Mouse (Mus musculus) cerebellum, postnatal 25 days (tissue): ENCODE measurements at regions not wholly inside any gene's neighbourhood (a gene's known extent, or its start where the extent isn't known, plus 50 kb on each side); places are given as distances from the start of the nearest gene placed in this dataset.

ENCODE experiments used
- DNase-seq, 2 experiments: peaks; one replicate each; pipeline ENCODE4 v3.0.0; 2021; ENCODE audit warnings: mixed read lengths in 2 of 2

- DNase-seq = peak; percentile 83
Observed at GRCm38 (mm10) chr2:144172100-144172770, 98.2 kb upstream of the Mgme1 start.

GRCm38 (mm10) chr2:144173358-144174106 lies 96.9 kb upstream of the Mgme1 start:
- DNase-seq = no peak

- no peak for DNase-seq
Observed at GRCm38 (mm10) chr2:144174366-144175035, 96.0 kb upstream of the Mgme1 start.

- DNase-seq = no peak
Observed at GRCm38 (mm10) chr2:144176508-144177170, 93.8 kb upstream of the Mgme1 start.

- DNase-seq = no peak
Observed at GRCm38 (mm10) chr2:144177268-144177667, 93.2 kb upstream of the Mgme1 start.

GRCm38 (mm10) chr2:144177920-144178319 lies 92.5 kb upstream of the Mgme1 start:
- DNase-seq = no peak

GRCm38 (mm10) chr2:144182108-144182507 lies 88.4 kb upstream of the Mgme1 start:
- no peak for DNase-seq

GRCm38 (mm10) chr2:144182542-144182941 lies 87.9 kb upstream of the Mgme1 start:
- no peak for DNase-seq

GRCm38 (mm10) chr2:144183371-144183944 lies 87.0 kb upstream of the Mgme1 start:
- peak; percentile 35 to 55 for DNase-seq

GRCm38 (mm10) chr2:144185175-144185574 lies 85.3 kb upstream of the Mgme1 start:
- DNase-seq = no peak

- no peak for DNase-seq
Observed at GRCm38 (mm10) chr2:144186426-144186825, 84.0 kb upstream of the Mgme1 start.

GRCm38 (mm10) chr2:144188076-144188475 lies 82.4 kb upstream of the Mgme1 start:
- DNase-seq = no peak

GRCm38 (mm10) chr2:144188485-144188884 lies 82.0 kb upstream of the Mgme1 start:
- DNase-seq = no peak

- no peak for DNase-seq
Observed at GRCm38 (mm10) chr2:144189756-144190155, 80.7 kb upstream of the Mgme1 start.

- no peak for DNase-seq
Observed at GRCm38 (mm10) chr2:144191018-144191417, 79.4 kb upstream of the Mgme1 start.

- DNase-seq = no peak
Observed at GRCm38 (mm10) chr2:144191707-144192106, 78.8 kb upstream of the Mgme1 start.

GRCm38 (mm10) chr2:144192428-144192827 lies 78.0 kb upstream of the Mgme1 start:
- no peak for DNase-seq

- DNase-seq = no peak
Observed at GRCm38 (mm10) chr2:144195851-144196250, 74.6 kb upstream of the Mgme1 start.

- no peak for DNase-seq
Observed at GRCm38 (mm10) chr2:144197139-144197538, 73.3 kb upstream of the Mgme1 start.

- DNase-seq = no peak
Observed at GRCm38 (mm10) chr2:144198326-144199051, 72.0 kb upstream of the Mgme1 start.
